Mouse (Mus musculus): ENCODE results near the gene Prdm16. TPM values are rescaled to one million over a fixed set of nuclear protein-coding genes. Genes with fewer than 3 reads are reported as not detected.

Prdm16 gene
- polyA plus RNA-seq, 1 experiment from 2014 or later, result 39.0 TPM

DNA sequence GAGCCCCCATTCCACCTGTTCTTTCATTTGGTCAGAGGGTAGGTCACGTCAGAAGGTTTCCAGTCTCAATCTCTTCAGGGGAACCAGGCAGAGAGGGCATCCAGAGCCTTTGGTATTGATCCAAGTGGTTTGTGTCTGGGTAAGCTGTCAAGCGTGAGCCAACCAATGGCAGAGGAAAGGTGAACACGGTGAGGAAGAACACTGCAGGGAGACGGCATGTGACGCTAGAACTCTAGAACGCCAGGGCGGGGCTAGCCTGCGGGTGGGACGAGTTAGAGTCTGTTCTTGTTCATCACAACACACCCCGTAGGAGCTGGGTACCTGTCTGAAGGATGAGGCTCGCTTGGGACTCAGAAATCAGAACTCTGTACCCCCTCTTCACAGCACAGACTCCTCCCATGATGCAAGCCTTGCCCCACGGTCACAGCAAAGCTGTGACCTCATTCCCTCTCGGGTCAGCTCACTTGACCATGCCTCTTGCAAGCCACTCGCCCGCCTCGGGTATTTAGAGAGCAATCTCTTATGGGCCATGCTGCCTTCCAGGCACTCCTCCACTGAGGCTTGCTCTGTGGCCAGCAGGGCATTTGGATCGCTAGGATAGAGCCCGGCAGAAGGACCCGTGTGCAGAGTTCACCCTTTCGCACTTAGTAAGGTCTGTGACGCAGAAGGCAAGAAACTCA lies 89.4 kb downstream of the Prdm16 start:
- H3K27ac ChIP-seq, result no peak overlapping the region
- peaks cover 60% of the 10 kb centered on the region for H3K4me1 ChIP-seq
- WGBS, result 75% methylated on average over 21 of the region's 21 CpGs
- no peak overlapping the region for H3K4me3 ChIP-seq
- no peaks in the 10 kb centered on the region for H3K36me3 ChIP-seq
- no peak for ATAC-seq (ENCODE audit: insufficient number of reproducible peaks, insufficient read depth, low FRiP score, low TSS enrichment, low read depth)
- H3K27me3 ChIP-seq, result peaks cover 30% of the 10 kb centered on the region
- H3K4me2 ChIP-seq, result no peak overlapping the region
- H3K9me3 ChIP-seq, result no peaks in the 10 kb centered on the region
- H3K9ac ChIP-seq, result no peak overlapping the region

GRCm38 (mm10) chr4:154545296-154545695 lies 91.4 kb downstream of the Prdm16 start:
- WGBS, result 63% methylated on average over 9 of the region's 9 CpGs
- Histone ChIP-seq H3K27ac (no peak overlapping the region), H3K9ac (no peak overlapping the region), H3K4me3 (no peak overlapping the region), H3K9me3 (no peaks in the 10 kb centered on the region), H3K36me3 (no peaks in the 10 kb centered on the region), H3K27me3 (peaks cover 26% of the 10 kb centered on the region), H3K4me1 (peaks cover 73% of the 10 kb centered on the region), H3K4me2 (no peak overlapping the region)
- ATAC-seq (ENCODE audit: insufficient number of reproducible peaks, insufficient read depth, low FRiP score, low TSS enrichment, low read depth), result no peak

DNA sequence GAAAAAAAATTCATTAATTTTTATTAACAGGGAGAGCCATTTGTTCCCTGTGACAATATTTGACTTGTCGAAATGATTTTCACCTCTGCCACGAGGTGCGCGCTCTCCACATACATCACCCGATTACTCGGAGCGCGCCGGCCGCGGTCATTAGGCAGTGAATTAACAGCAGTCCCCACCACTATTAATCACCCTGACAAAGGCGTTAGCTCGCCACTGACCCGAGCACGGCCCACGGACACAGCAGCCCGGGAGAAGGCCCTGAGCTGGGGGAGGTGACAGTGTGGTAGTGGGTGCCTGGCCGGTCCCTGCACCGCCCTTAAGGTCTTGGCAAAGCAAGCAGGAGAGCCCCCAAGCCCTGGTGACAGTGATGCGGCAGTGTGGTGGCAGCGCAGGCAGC lies 92.8 kb downstream of the Prdm16 start:
- peaks cover 26% of the 10 kb centered on the region for H3K27me3 ChIP-seq
- H3K9ac ChIP-seq, result no peak overlapping the region
- no peak overlapping the region for H3K4me2 ChIP-seq
- H3K27ac ChIP-seq, result no peak overlapping the region
- no peak for ATAC-seq (ENCODE audit: insufficient number of reproducible peaks, insufficient read depth, low FRiP score, low TSS enrichment, low read depth)
- peaks cover 60% of the 10 kb centered on the region for H3K4me1 ChIP-seq
- H3K4me3 ChIP-seq, result no peak overlapping the region
- no peaks in the 10 kb centered on the region for H3K9me3 ChIP-seq
- H3K36me3 ChIP-seq, result no peaks in the 10 kb centered on the region
- 40% methylated on average over 21 of the region's 21 CpGs for WGBS

- Histone ChIP-seq H3K4me3 (no peak overlapping the region), H3K4me1 (peaks cover 58% of the 10 kb centered on the region), H3K27me3 (peaks cover 24% of the 10 kb centered on the region), H3K4me2 (no peak overlapping the region), H3K9me3 (no peaks in the 10 kb centered on the region), H3K9ac (no peak overlapping the region), H3K36me3 (no peaks in the 10 kb centered on the region), H3K27ac (no peak overlapping the region)
- ATAC-seq (ENCODE audit: insufficient number of reproducible peaks, insufficient read depth, low FRiP score, low TSS enrichment, low read depth), result no peak
- WGBS, result 69% methylated on average over 4 of the region's 4 CpGs
Observed at GRCm38 (mm10) chr4:154543128-154543527, 93.5 kb downstream of the Prdm16 start.

DNA sequence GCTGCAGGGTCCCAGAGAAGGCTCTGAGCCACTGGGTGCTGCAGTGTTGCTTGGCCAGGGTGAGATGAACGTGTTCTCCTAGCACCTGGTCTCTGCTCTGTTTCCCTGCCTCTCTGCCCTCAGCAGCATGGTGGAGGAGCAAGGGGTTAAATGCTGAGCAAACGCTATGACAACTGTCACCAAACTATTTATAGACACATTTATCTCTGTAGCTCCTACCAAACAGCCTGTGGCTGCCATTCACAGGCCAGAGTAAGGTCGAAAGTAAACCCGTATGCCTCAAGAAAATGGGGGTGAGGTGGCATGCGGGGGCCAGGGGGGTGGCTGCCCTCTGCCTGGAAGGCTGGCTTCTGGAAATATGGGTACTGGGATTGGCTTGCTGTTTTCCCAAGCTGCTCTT lies 94.1 kb downstream of the Prdm16 start:
- 52% methylated on average over 5 of the region's 5 CpGs for WGBS
- Histone ChIP-seq H3K36me3 (no peaks in the 10 kb centered on the region), H3K27ac (no peak overlapping the region), H3K4me3 (no peak overlapping the region), H3K4me1 (peaks cover 54% of the 10 kb centered on the region), H3K9me3 (no peaks in the 10 kb centered on the region), H3K27me3 (peaks cover 22% of the 10 kb centered on the region), H3K9ac (no peak overlapping the region), H3K4me2 (no peak overlapping the region)
- no peak for ATAC-seq (ENCODE audit: insufficient number of reproducible peaks, insufficient read depth, low FRiP score, low TSS enrichment, low read depth)

- Histone ChIP-seq H3K4me3 (no peak overlapping the region), H3K27me3 (peaks cover 22% of the 10 kb centered on the region), H3K4me1 (peaks cover 47% of the 10 kb centered on the region), H3K9ac (0 out of 2 replicates have a peak overlapping the region, but pooled peaks have one; percentile 1), H3K27ac (no peak overlapping the region), H3K9me3 (no peaks in the 10 kb centered on the region), H3K4me2 (no peak overlapping the region), H3K36me3 (no peaks in the 10 kb centered on the region)
- ATAC-seq (ENCODE audit: insufficient number of reproducible peaks, insufficient read depth, low FRiP score, low TSS enrichment, low read depth), result no peak
- WGBS, result 60% methylated on average over 9 of the region's 9 CpGs
Observed at GRCm38 (mm10) chr4:154541632-154542276, 94.9 kb downstream of the Prdm16 start.

DNA sequence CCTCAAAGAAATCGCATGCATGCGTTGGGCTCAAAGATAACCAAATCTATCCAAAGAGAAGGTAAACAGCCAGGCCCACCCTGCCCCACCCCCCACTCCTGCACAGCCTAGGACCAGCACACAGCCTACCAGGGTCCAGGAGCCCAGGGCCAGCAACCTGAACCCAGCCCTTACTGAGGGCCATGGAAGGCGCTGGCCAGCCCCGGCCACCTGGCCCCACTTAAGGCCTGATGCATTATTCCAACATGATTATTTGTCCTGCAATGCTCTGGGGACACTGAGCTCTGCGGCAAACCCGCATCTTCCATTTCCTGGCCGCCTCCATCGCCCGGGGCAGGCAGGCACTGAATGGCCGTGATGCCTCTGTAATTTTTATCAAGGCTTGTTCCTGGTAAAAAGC lies 96.0 kb downstream of the Prdm16 start:
- H3K4me3 ChIP-seq, result no peak overlapping the region
- peaks cover 47% of the 10 kb centered on the region for H3K4me1 ChIP-seq
- H3K4me2 ChIP-seq, result peak overlapping the region; percentile 12; the same call in 1 of the 2 replicates
- H3K27ac ChIP-seq, result no peak overlapping the region
- ATAC-seq (ENCODE audit: insufficient number of reproducible peaks, insufficient read depth, low FRiP score, low TSS enrichment, low read depth), result no peak
- H3K9me3 ChIP-seq, result no peaks in the 10 kb centered on the region
- H3K36me3 ChIP-seq, result no peaks in the 10 kb centered on the region
- WGBS, result 16% methylated on average over 10 of the region's 10 CpGs
- H3K9ac ChIP-seq, result peak overlapping the region; percentile 1; the same call in 1 of the 2 replicates
- peaks cover 22% of the 10 kb centered on the region for H3K27me3 ChIP-seq

DNA sequence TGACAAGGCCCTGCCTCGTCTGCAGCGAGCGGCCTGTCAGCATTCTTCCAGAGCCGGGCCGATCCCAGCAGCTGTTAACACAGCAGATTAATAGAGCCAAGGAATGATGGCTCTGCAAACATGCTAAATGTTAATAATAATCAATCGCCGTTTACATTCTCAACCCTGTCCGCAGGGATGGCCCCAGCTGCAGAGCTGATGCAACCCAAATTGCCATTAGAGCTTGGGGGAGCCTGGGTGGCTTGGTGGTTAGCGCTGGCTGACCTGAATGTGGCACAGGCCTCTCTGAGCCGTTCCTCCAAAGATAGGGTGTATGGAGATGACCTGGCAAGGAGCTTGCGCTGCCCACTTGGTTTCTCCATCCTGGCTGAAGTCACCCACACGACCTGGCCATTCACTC lies 97.0 kb downstream of the Prdm16 start:
- Histone ChIP-seq H3K36me3 (no peaks in the 10 kb centered on the region), H3K9me3 (no peaks in the 10 kb centered on the region), H3K27me3 (peaks cover 19% of the 10 kb centered on the region), H3K9ac (no peak overlapping the region), H3K27ac (no peak overlapping the region), H3K4me3 (no peak overlapping the region), H3K4me1 (peaks cover 42% of the 10 kb centered on the region), H3K4me2 (no peak overlapping the region)
- WGBS, result 84% methylated on average over 12 of the region's 12 CpGs
- no peak for ATAC-seq (ENCODE audit: insufficient number of reproducible peaks, insufficient read depth, low FRiP score, low TSS enrichment, low read depth)

GRCm38 (mm10) chr4:154538727-154539126 lies 97.9 kb downstream of the Prdm16 start:
- H3K36me3 ChIP-seq, result no peaks in the 10 kb centered on the region
- no peak overlapping the region for H3K9ac ChIP-seq
- peaks cover 10% of the 10 kb centered on the region for H3K27me3 ChIP-seq
- H3K9me3 ChIP-seq, result no peaks in the 10 kb centered on the region
- H3K4me1 ChIP-seq, result peaks cover 37% of the 10 kb centered on the region
- no peak overlapping the region for H3K27ac ChIP-seq
- H3K4me2 ChIP-seq, result no peak overlapping the region
- H3K4me3 ChIP-seq, result no peak overlapping the region
- no peak for ATAC-seq (ENCODE audit: insufficient number of reproducible peaks, insufficient read depth, low FRiP score, low TSS enrichment, low read depth)
- WGBS, result 72% methylated on average over 4 of the region's 4 CpGs

DNA sequence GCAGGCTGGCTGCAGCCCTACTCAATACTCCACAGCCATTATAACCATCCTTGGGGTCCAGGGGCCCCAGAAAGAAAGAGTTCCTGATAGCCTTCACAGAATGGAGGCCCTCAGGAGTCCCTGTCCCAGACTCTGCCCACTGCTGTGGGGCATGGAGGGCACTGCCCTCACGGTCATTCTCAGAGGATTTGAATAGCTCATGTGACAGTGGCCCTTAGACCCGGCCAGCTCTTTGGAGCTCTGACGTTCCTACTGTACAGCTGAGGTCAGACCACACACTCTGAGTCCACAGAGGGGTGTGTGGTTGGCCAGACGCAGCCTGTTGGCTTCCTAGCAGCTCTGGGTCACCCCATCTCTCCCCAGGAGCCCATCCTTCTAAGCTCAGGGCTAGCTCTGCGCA lies 100.6 kb downstream of the Prdm16 start:
- Histone ChIP-seq H3K4me3 (no peak overlapping the region), H3K27ac (no peak overlapping the region), H3K4me1 (peaks cover 35% of the 10 kb centered on the region), H3K9me3 (no peaks in the 10 kb centered on the region), H3K27me3 (no peaks in the 10 kb centered on the region), H3K4me2 (no peak overlapping the region), H3K36me3 (no peaks in the 10 kb centered on the region), H3K9ac (no peak overlapping the region)
- WGBS, result 63% methylated on average over 5 of the region's 5 CpGs
- ATAC-seq (ENCODE audit: insufficient number of reproducible peaks, insufficient read depth, low FRiP score, low TSS enrichment, low read depth), result no peak

GRCm38 (mm10) chr4:154531368-154531767 lies 105.3 kb downstream of the Prdm16 start:
- Histone ChIP-seq H3K27me3 (no peaks in the 10 kb centered on the region), H3K9ac (no peak overlapping the region), H3K9me3 (no peaks in the 10 kb centered on the region), H3K27ac (no peak overlapping the region), H3K4me2 (no peak overlapping the region), H3K4me3 (no peak overlapping the region), H3K36me3 (no peaks in the 10 kb centered on the region), H3K4me1 (peaks cover 56% of the 10 kb centered on the region)
- 45% methylated on average over 4 of the region's 4 CpGs for WGBS
- no peak for ATAC-seq (ENCODE audit: insufficient number of reproducible peaks, insufficient read depth, low FRiP score, low TSS enrichment, low read depth)

GRCm38 (mm10) chr4:154530336-154530735 lies 106.3 kb downstream of the Prdm16 start:
- Histone ChIP-seq H3K4me3 (no peak overlapping the region), H3K36me3 (no peaks in the 10 kb centered on the region), H3K27ac (no peak overlapping the region), H3K27me3 (no peaks in the 10 kb centered on the region), H3K4me2 (no peak overlapping the region), H3K4me1 (peaks cover 53% of the 10 kb centered on the region), H3K9ac (no peak overlapping the region), H3K9me3 (no peaks in the 10 kb centered on the region)
- no peak for ATAC-seq (ENCODE audit: insufficient number of reproducible peaks, insufficient read depth, low FRiP score, low TSS enrichment, low read depth)
- 69% methylated on average over 7 of the region's 7 CpGs for WGBS
